Mouse (Mus musculus) testis, adult 2 months (tissue): Measurements from ENCODE around the gene Gm21797. TPM values are rescaled to one million over a fixed set of nuclear protein-coding genes. Genes with fewer than 3 reads are reported as not detected.
"Not testable (repeated sequence)": the region's sequence is repeated elsewhere in the genome, so short reads cannot be mapped to it uniquely, and the experiment has no call there.

Source experiments
- H3K27ac ChIP-seq: fragments of 200-500 bp; 2 replicates; pipeline ENCODE4 v1.5.1; 2012; ENCODE audit warnings: low read depth, low read length; ENCODE audit not compliant: control insufficient read depth, insufficient read depth
- H3K27me3 ChIP-seq: fragments of 200-500 bp; 2 replicates; pipeline ENCODE4 v1.6.1; 2012; ENCODE audit warnings: mild to moderate bottlenecking, low read length, moderate library complexity; ENCODE audit not compliant: control insufficient read depth, insufficient read depth
- H3K36me3 ChIP-seq: fragments of 200-500 bp; 2 replicates; pipeline ENCODE4 v1.6.1; 2012; ENCODE audit warnings: mild to moderate bottlenecking, low read length; ENCODE audit not compliant: control insufficient read depth, insufficient read depth
- H3K4me1 ChIP-seq: fragments of 200-500 bp; 2 replicates; pipeline ENCODE4 v1.6.1; 2012; ENCODE audit warnings: low read length; ENCODE audit not compliant: control insufficient read depth, insufficient read depth
- H3K4me3 ChIP-seq: fragments of 200-500 bp; 2 replicates; pipeline ENCODE4 v1.5.1; 2012; ENCODE audit warnings: low read depth, mild to moderate bottlenecking, low read length, moderate library complexity, mixed read lengths; ENCODE audit not compliant: control insufficient read depth
- polyA plus RNA-seq: library from polyadenylated mRNA; depleted of rRNA; stranded (reverse); fragments of >200 nt; gene quantifications from 2 replicates; pipeline ENCODE4 v1.2.3, GENCODE M21; 2012; rRNA removed

Gm21797 gene
- polyA plus RNA-seq: not detected in 2 replicates

DNA sequence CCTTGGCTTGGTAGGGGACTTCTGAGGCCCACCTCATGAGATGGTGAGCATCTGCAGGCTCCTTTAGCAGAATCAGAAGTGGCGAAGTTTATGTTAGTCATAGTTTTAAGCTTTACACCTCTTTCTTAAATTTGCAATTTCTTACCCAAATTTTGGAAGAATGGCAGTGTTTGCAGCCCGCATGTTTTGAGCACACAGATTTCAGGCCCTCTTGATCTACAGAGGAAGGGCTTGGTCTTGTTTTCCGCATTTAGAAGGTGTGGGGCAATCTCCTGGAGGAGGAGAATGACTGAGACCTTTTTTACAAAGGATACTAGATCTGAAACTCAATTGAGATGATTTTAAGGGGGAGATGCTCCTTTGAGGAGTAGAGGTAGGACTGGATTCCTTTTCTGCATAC is at the start of gene Gm21797:
Gene Gm21797, minus strand, starts transcription at position 101 of the 400 bp plus-strand sequence.
- H3K4me1 ChIP-seq, H3K36me3 ChIP-seq, H3K27me3 ChIP-seq, H3K4me3 ChIP-seq, H3K27ac ChIP-seq: not testable (repeated sequence)

DNA sequence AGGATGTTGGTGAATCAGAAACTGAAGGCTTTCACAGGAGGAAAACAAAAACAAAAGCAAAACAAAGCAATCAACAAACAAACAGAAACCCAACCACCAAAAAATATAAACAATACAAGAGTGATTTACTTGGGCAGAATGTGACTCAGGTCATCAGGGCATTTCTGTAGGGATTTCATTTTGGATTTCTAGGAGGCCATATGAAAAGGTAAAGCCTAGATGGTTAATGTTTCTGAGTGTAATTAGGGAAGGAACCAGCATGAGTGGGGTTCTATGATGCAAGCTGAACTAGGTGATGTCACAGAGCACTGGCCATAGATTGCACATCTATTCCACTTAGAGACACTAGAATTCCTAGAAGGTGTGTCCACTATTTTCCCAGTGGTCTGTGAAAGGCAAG is 29.0 kb upstream of the Gm21797 start, which contains the start of gene Gm20795:
Gene Gm20795, plus strand, starts transcription at position 301 of the 400 bp plus-strand sequence.
- not testable (repeated sequence) for H3K27ac ChIP-seq, H3K36me3 ChIP-seq, H3K27me3 ChIP-seq, H3K4me1 ChIP-seq, H3K4me3 ChIP-seq

Other genes starting within 250 kb of the Gm21797 start
- gene Gm21852, start 123.8 kb downstream of the Gm21797 start, polyA plus RNA-seq: not detected in 2 replicates
- gene Gm20795, start 29.1 kb upstream of the Gm21797 start, polyA plus RNA-seq: 2.1 and 2.3 TPM in 2 replicates